Mouse (Mus musculus) C2C12 (cell line): ENCODE data around the gene Retreg3. TPM values are rescaled to one million over a fixed set of nuclear protein-coding genes. Genes with fewer than 3 reads are reported as not detected.

ENCODE experiments used
- H3K27me3 ChIP-seq: one replicate; pipeline ENCODE4 v1.6.1; 2011; ENCODE audit not compliant: control insufficient read depth, insufficient read depth, insufficient read length
- H3K36me3 ChIP-seq: one replicate; pipeline ENCODE4 v1.6.1; 2011; ENCODE audit not compliant: control insufficient read depth, insufficient read depth
- H3K4me3 ChIP-seq: one replicate; pipeline ENCODE4 v1.5.1; 2011; ENCODE audit warnings: mild to moderate bottlenecking, control low read depth; ENCODE audit not compliant: poor library complexity, insufficient read depth, severe bottlenecking
- H3K79me2 ChIP-seq: one replicate; pipeline ENCODE4 v1.6.1; 2011; ENCODE audit not compliant: control insufficient read depth, insufficient read depth
- H3K79me3 ChIP-seq: one replicate; pipeline ENCODE4 v1.6.1; 2011; ENCODE audit warnings: low read depth, control low read depth
- H3ac ChIP-seq: one replicate; pipeline ENCODE3; 2011; ENCODE audit warnings: low read depth; ENCODE audit not compliant: control insufficient read depth, insufficient read length
- CEBPB ChIP-seq: IDR thresholded peaks from one replicate; pipeline ENCODE4 v1.6.1; 2011; ENCODE audit warnings: low read depth, mild to moderate bottlenecking, control low read depth, moderate library complexity
- CTCF ChIP-seq: IDR thresholded peaks from one replicate; pipeline ENCODE4 v1.5.1; 2011; ENCODE audit not compliant: control insufficient read depth, insufficient read depth, insufficient read length
- FOSL1 ChIP-seq: IDR thresholded peaks from one replicate; pipeline ENCODE4 v1.8.0; 2011; ENCODE audit warnings: mild to moderate bottlenecking, low read length; ENCODE audit not compliant: poor library complexity, insufficient read depth, severe bottlenecking
- MAX ChIP-seq: IDR thresholded peaks from one replicate; pipeline ENCODE4 v1.6.1; 2011; ENCODE audit warnings: mild to moderate bottlenecking, control low read depth
- MYOD1 ChIP-seq: IDR thresholded peaks from one replicate; pipeline ENCODE4 v1.6.1; 2011; ENCODE audit warnings: low read depth; ENCODE audit not compliant: control insufficient read depth, insufficient read length
- MYOG ChIP-seq: IDR thresholded peaks from one replicate; pipeline ENCODE4 v1.6.1; 2011; ENCODE audit not compliant: control insufficient read depth, insufficient read length; ENCODE audit errors: extremely low read depth
- USF1 ChIP-seq: IDR thresholded peaks from one replicate; pipeline ENCODE4 v1.6.1; 2011; ENCODE audit warnings: low read depth, mild to moderate bottlenecking, control low read depth, moderate library complexity
- polyA plus RNA-seq: library from polyadenylated mRNA; unstranded; fragments of >200 nt; fragmentation: generic; extraction: Trizol; gene quantifications from one replicate; pipeline ENCODE4 v1.2.1, GENCODE M21; 2012; ENCODE audit warnings: missing spikeins

Retreg3 gene
- polyA plus RNA-seq, 1 experiment, result 25.7 TPM

- H3K36me3 ChIP-seq, result no peaks in the 10 kb centered on the region
Measured at GRCm38 (mm10) chr11:101152825-101153224, 33.1 kb upstream of the Retreg3 start.

GRCm38 (mm10) chr11:101151063-101151462, 31.4 kb upstream of the Retreg3 start:
- no peak overlapping the region for H3ac ChIP-seq
- no peaks in the 10 kb centered on the region for H3K79me3 ChIP-seq
- TF ChIP-seq FOSL1, result no peak
- TF ChIP-seq MAX, result no peak
- no peak for TF ChIP-seq MYOG
- no peak for TF ChIP-seq MYOD1
- no peaks in the 10 kb centered on the region for H3K27me3 ChIP-seq
- no peaks in the 10 kb centered on the region for H3K79me2 ChIP-seq
- H3K4me3 ChIP-seq, result no peak overlapping the region
- no peaks in the 10 kb centered on the region for H3K36me3 ChIP-seq

More at GRCm38 (mm10) chr11:101152825-101153224, 33.1 kb upstream of the Retreg3 start:
- Histone ChIP-seq H3K27me3 (no peaks in the 10 kb centered on the region), H3ac (no peak overlapping the region), H3K79me3 (no peaks in the 10 kb centered on the region), H3K4me3 (no peak overlapping the region), H3K79me2 (no peaks in the 10 kb centered on the region)
- TF ChIP-seq MYOD1 (no peak), CTCF (no peak), CEBPB (no peak), FOSL1 (no peak), MAX (no peak), USF1 (no peak), MYOG (no peak)

- Histone ChIP-seq H3K4me3 (no peak overlapping the region), H3K79me3 (no peaks in the 10 kb centered on the region), H3K27me3 (no peaks in the 10 kb centered on the region), H3ac (no peak overlapping the region), H3K79me2 (no peaks in the 10 kb centered on the region), H3K36me3 (no peaks in the 10 kb centered on the region)
- TF ChIP-seq CEBPB (no peak), CTCF (no peak), FOSL1 (no peak), MYOD1 (no peak), USF1 (no peak), MAX (no peak), MYOG (no peak)
Measured at GRCm38 (mm10) chr11:101149178-101150105, 29.7 kb upstream of the Retreg3 start.

- H3K4me3 ChIP-seq, result no peak overlapping the region
- no peaks in the 10 kb centered on the region for H3K79me2 ChIP-seq
- no peaks in the 10 kb centered on the region for H3K79me3 ChIP-seq
- H3K36me3 ChIP-seq, result no peaks in the 10 kb centered on the region
- H3ac ChIP-seq, result no peak overlapping the region
- no peaks in the 10 kb centered on the region for H3K27me3 ChIP-seq
- TF ChIP-seq MYOG (no peak), CTCF (no peak), USF1 (no peak), MYOD1 (no peak), CEBPB (no peak)
Measured at GRCm38 (mm10) chr11:101148751-101149150, 29.1 kb upstream of the Retreg3 start.

- Histone ChIP-seq H3ac (no peak overlapping the region), H3K4me3 (no peak overlapping the region), H3K79me3 (no peaks in the 10 kb centered on the region), H3K79me2 (no peaks in the 10 kb centered on the region), H3K27me3 (no peaks in the 10 kb centered on the region), H3K36me3 (no peaks in the 10 kb centered on the region)
- TF ChIP-seq MAX, result no peak
- no peak for TF ChIP-seq MYOG
- TF ChIP-seq CTCF, result no peak
- no peak for TF ChIP-seq CEBPB
- TF ChIP-seq MYOD1, result no peak
Measured at GRCm38 (mm10) chr11:101146377-101146776, 26.7 kb upstream of the Retreg3 start.

- Histone ChIP-seq H3ac (no peak overlapping the region), H3K27me3 (no peaks in the 10 kb centered on the region), H3K79me2 (no peaks in the 10 kb centered on the region), H3K4me3 (no peak overlapping the region), H3K79me3 (no peaks in the 10 kb centered on the region), H3K36me3 (no peaks in the 10 kb centered on the region)
- TF ChIP-seq MYOG (no peak), CTCF (no peak), MYOD1 (no peak), FOSL1 (no peak), USF1 (no peak), MAX (no peak), CEBPB (no peak)
Measured at GRCm38 (mm10) chr11:101143338-101144225, 23.9 kb upstream of the Retreg3 start.
